Mouse (Mus musculus): Measurements from ENCODE around the gene Gm17689. TPM values are rescaled to one million over a fixed set of nuclear protein-coding genes. Genes with fewer than 3 reads are reported as not detected.

Gm17689 gene
- not detected in 2 replicates for polyA plus RNA-seq (2015; fragmentation: Nextera tagmentation; extraction: Ambion mirVana)

DNA sequence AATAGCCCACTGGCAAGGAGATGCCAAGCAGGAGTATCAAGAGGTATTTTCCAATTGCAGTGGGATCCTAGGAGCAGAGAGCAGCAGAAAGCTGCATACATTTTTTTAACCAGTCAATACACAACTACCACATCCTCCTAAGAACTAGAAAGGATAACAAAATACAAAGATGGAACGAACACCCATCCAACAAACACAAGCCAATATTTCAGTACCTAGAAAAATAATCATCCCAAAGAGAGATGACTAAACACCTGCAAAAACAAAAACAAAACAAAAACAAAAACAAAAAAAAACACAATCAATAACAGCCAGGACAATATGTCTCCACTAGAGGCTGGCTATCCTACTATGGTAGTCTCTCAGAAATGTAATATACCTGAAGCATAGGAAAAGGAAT, at the start of gene Gm17689:
Gene Gm17689 (minus strand): TSS at position 101 of the 400 bp plus-strand sequence.
- no peak for DNase-seq (ENCODE audit: low spot score)

DNA sequence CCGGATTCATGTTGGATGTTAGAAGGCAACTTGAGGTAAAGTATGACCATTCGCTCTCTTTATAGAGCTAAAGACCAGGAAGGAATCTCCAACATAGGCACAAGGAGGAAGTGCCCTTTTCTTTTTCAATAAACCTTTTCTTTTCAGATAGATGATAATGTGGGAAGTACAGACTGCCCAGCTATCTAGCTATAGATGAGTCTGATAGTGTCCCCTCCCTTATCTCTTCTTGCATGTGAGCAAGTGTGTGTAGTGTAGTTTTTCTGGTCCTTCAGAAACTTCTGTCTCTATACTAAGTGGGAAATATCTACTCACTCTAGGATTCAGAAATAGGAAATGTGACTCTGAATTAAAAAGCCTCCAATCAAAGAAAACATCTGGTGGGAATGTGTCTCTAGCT, 40.6 kb downstream of the Gm17689 start, which contains the start of gene Gm5615:
Gene Gm5615 (minus strand): TSS at position 101 of the 400 bp plus-strand sequence.
- DNase-seq (ENCODE audit: low spot score) = no peak

Other genes starting within 250 kb of the Gm17689 start
- gene Gm7257, start 150.8 kb downstream of the Gm17689 start, polyA plus RNA-seq (2015; fragmentation: Nextera tagmentation; extraction: Ambion mirVana) = 0.27 and 0.69 TPM in 2 replicates
- not detected in 2 replicates for gene Gm9513, start 107.0 kb downstream of the Gm17689 start, polyA plus RNA-seq (2015; fragmentation: Nextera tagmentation; extraction: Ambion mirVana)
- not detected in 2 replicates for gene Gm5615, start 40.7 kb downstream of the Gm17689 start, polyA plus RNA-seq (2015; fragmentation: Nextera tagmentation; extraction: Ambion mirVana)
- gene A630095E13Rik, start 60.7 kb upstream of the Gm17689 start, polyA plus RNA-seq (2015; fragmentation: Nextera tagmentation; extraction: Ambion mirVana) = 0.60 TPM in 2 replicates
- 0.19 TPM in 1 of 2 replicates, not detected in the other for gene Acrv1, start 110.6 kb upstream of the Gm17689 start, polyA plus RNA-seq (2015; fragmentation: Nextera tagmentation; extraction: Ambion mirVana)
- gene Chek1, start 144.4 kb upstream of the Gm17689 start, polyA plus RNA-seq (2015; fragmentation: Nextera tagmentation; extraction: Ambion mirVana) = 37.3 and 44.4 TPM in 2 replicates
- gene Stt3a, start 185.0 kb upstream of the Gm17689 start, polyA plus RNA-seq (2015; fragmentation: Nextera tagmentation; extraction: Ambion mirVana) = 155 and 166 TPM in 2 replicates
- gene Ei24, start 214.8 kb upstream of the Gm17689 start, polyA plus RNA-seq (2015; fragmentation: Nextera tagmentation; extraction: Ambion mirVana) = 40.8 and 41.6 TPM in 2 replicates
- gene Fez1, start 239.2 kb upstream of the Gm17689 start, polyA plus RNA-seq (2015; fragmentation: Nextera tagmentation; extraction: Ambion mirVana) = 1.1 and 1.5 TPM in 2 replicates

Measured in thymus, postnatal 0 days (tissue).